Mouse (Mus musculus) layer of hippocampus, adult 18-20 months (tissue): ENCODE measurements around the gene Zfp831. TPM values are rescaled to one million over a fixed set of nuclear protein-coding genes. Genes with fewer than 3 reads are reported as not detected.
A peak's percentile ranks its signal among the peaks of the same experiment; 100 is the strongest.

Experiments
- DNase-seq, 2 experiments: peaks; one replicate each; pipeline ENCODE4 v3.0.0; 2022; ENCODE audit warnings: low spot score in 2 of 2
- long read RNA-seq: library from polyadenylated mRNA; stranded (forward); transcript quantifications from one replicate; pipeline ENCODE4 v2.0.0, GENCODE M21; 2021
- total RNA-seq, 2 experiments: library from RNA; stranded (reverse); gene quantifications; 2 replicates each; pipeline ENCODE4 v1.2.3; 2021

Zfp831 gene
- total RNA-seq = 10 to 100 TPM; 24.0 to 26.3 TPM
- long read RNA-seq, full-length matches to known transcripts = 1 of 5 reads
- long read RNA-seq, partial matches to known transcripts = 0 of 5 reads
- long read RNA-seq, other reads (novel, unspliced or antisense) = 4 of 5 reads

GRCm38 (mm10) chr2:174643448-174644144 is at the start of gene Zfp831:
TSS of gene Zfp831 (plus strand) at chr2:174643534.
- DNase-seq = no peak

GRCm38 (mm10) chr2:174594965-174595364 is 48.4 kb upstream of the Zfp831 start:
- no peak for DNase-seq

- DNase-seq = no peak
Measured at GRCm38 (mm10) chr2:174595611-174596010, 47.7 kb upstream of the Zfp831 start.

GRCm38 (mm10) chr2:174596457-174596856 is 46.9 kb upstream of the Zfp831 start:
- DNase-seq = no peak

- DNase-seq = peak; percentile 60 to 82
Measured at GRCm38 (mm10) chr2:174598451-174598850, 44.9 kb upstream of the Zfp831 start.

GRCm38 (mm10) chr2:174599071-174599635 is 44.2 kb upstream of the Zfp831 start:
- DNase-seq = peak in 1 of 2 experiments; percentile 34

- DNase-seq = peak; percentile 50 to 77
Measured at GRCm38 (mm10) chr2:174599853-174600271, 43.5 kb upstream of the Zfp831 start.

GRCm38 (mm10) chr2:174601938-174602685 is 41.2 kb upstream of the Zfp831 start:
- DNase-seq = no peak

GRCm38 (mm10) chr2:174603321-174603720 is 40.0 kb upstream of the Zfp831 start:
- DNase-seq = no peak

GRCm38 (mm10) chr2:174605020-174605419 is 38.3 kb upstream of the Zfp831 start:
- DNase-seq = no peak

GRCm38 (mm10) chr2:174605442-174606087 is 37.8 kb upstream of the Zfp831 start:
- DNase-seq = no peak

- DNase-seq = no peak
Measured at GRCm38 (mm10) chr2:174606376-174606775, 37.0 kb upstream of the Zfp831 start.

GRCm38 (mm10) chr2:174609892-174610291 is 33.4 kb upstream of the Zfp831 start:
- DNase-seq = no peak

- DNase-seq = no peak
Measured at GRCm38 (mm10) chr2:174612386-174613063, 30.8 kb upstream of the Zfp831 start.

- DNase-seq = no peak
Measured at GRCm38 (mm10) chr2:174613221-174613620, 30.1 kb upstream of the Zfp831 start.

GRCm38 (mm10) chr2:174613921-174614441 is 29.4 kb upstream of the Zfp831 start:
- no peak for DNase-seq

- no peak for DNase-seq
Measured at GRCm38 (mm10) chr2:174621881-174622280, 21.5 kb upstream of the Zfp831 start.

- no peak for DNase-seq
Measured at GRCm38 (mm10) chr2:174624430-174624829, 18.9 kb upstream of the Zfp831 start.

- no peak for DNase-seq
Measured at GRCm38 (mm10) chr2:174627021-174627420, 16.3 kb upstream of the Zfp831 start.

GRCm38 (mm10) chr2:174629299-174629850 is 14.0 kb upstream of the Zfp831 start:
- DNase-seq = no peak
